Mouse (Mus musculus) olfactory bulb, adult 2 months (tissue): ENCODE data around the gene Polr3h.

Experiments used
- CTCF ChIP-seq: fragments of 200-500 bp; IDR thresholded peaks from 2 replicates; pipeline ENCODE4 v1.5.1; 2012; ENCODE audit warnings: low read depth, mild to moderate bottlenecking, low read length, moderate library complexity; ENCODE audit not compliant: insufficient read depth
- POLR2A ChIP-seq: fragments of 200-500 bp; IDR thresholded peaks from 2 replicates; pipeline ENCODE4 v1.6.1; 2012; ENCODE audit warnings: mild to moderate bottlenecking, low read depth, low read length, moderate library complexity; ENCODE audit not compliant: insufficient read depth

DNA sequence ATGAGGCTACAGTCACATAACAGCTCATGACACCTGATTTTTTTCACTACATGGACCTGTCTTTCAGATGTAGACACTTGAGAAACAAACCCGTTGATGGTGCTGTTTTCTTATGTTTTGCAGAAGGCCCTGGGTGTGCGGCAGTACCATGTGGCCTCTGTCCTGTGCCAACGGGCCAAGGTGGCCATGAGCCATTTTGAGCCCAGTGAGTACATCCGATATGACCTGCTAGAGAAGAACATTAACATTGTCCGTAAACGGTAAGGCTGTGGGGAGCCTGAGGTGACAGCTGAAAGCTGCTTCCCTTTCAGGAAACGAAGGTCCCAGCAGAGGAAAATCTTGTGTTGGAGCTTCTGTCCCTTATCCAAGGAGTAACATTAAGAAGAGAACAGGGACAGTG, 36.9 kb downstream of the Polr3h start:
- TF ChIP-seq POLR2A: no peak
- no peak for TF ChIP-seq CTCF
